Mouse (Mus musculus) E14TG2a.4 (cell line): ENCODE measurements around the gene Gm42674.

Experiments
- CTCF ChIP-seq: conservative IDR thresholded peaks from 2 replicates; pipeline ENCODE4 v1.5.1; 2014; ENCODE audit warnings: low read length
- NANOG ChIP-seq: IDR thresholded peaks from 2 replicates; pipeline ENCODE4 v1.6.1; 2014; ENCODE audit warnings: borderline replicate concordance, low read length, mixed read lengths
- POU5F1 ChIP-seq: IDR thresholded peaks from 2 replicates; pipeline ENCODE4 v1.6.1; 2014; ENCODE audit warnings: low read length, borderline replicate concordance

GRCm38 (mm10) chr3:90614611-90615251, 13.0 kb downstream of the Gm42674 start:
- TF ChIP-seq CTCF = no peak
- TF ChIP-seq NANOG = no peak
- TF ChIP-seq POU5F1 = no peak
